Mouse (Mus musculus) C2C12 (cell line): Measurements from ENCODE around the gene Ptprm.

ENCODE experiments used
- CEBPB ChIP-seq: IDR thresholded peaks from one replicate; pipeline ENCODE4 v1.6.1; 2011; ENCODE audit warnings: low read depth, mild to moderate bottlenecking, control low read depth, moderate library complexity
- CTCF ChIP-seq: IDR thresholded peaks from one replicate; pipeline ENCODE4 v1.5.1; 2011; ENCODE audit not compliant: control insufficient read depth, insufficient read depth, insufficient read length
- MYOD1 ChIP-seq: IDR thresholded peaks from one replicate; pipeline ENCODE4 v1.6.1; 2011; ENCODE audit warnings: low read depth; ENCODE audit not compliant: control insufficient read depth, insufficient read length
- MYOG ChIP-seq: IDR thresholded peaks from one replicate; pipeline ENCODE4 v1.6.1; 2011; ENCODE audit not compliant: control insufficient read depth, insufficient read length; ENCODE audit errors: extremely low read depth

- TF ChIP-seq CTCF (no peak), MYOG (no peak), MYOD1 (no peak), CEBPB (no peak)
Observed at GRCm38 (mm10) chr17:66688179-66688578, 666.1 kb downstream of the Ptprm start.
